ENCODE assay signal across 8 mouse cellular contexts in the genomic region with DNA sequence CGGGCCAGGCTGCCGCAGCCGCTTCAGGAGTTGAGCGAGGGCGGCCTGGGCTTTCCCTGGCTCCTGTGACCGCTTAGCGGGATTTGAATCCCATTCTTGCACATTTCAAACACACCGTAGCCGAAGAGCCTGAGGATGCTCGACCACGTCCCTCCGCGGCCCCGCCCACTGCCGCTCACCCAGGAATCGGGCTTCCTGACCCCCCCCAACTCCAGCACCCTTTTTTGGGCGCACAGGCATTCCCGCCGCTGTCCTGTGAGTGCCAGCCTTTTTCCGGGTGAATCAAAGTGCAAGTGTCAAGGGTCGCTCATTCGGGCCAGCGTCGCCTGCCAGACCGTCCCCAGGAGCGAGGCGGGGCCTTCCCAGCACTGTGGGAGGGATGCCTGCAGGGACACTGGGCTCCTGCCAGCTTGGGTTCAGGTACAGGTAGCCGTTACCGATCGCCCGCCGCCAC. TPM values are rescaled to one million over a fixed set of nuclear protein-coding genes. Genes with fewer than 3 reads are reported as not detected.
A peak's percentile ranks its signal among the peaks of the same experiment; 100 is the strongest.
DNase-seq lines count a peak whose midpoint lies in the region; ATAC-seq and TF ChIP-seq lines count a peak whose summit lies in the region.

No protein-coding gene starts in this region.

- peak overlapping the region; percentile 80 for H3K27ac ChIP-seq in brown adipose tissue, adult 24 weeks (replicated peaks; ENCODE audit: low read depth, low read length)
- peak overlapping the region; percentile 83 for H3K27ac ChIP-seq in forebrain, embryonic 13.5 days
- peak overlapping the region; percentile 87 for H3K27ac ChIP-seq in hindbrain, postnatal 0 days
- H3K27ac ChIP-seq in liver, embryonic 14.5 days: peak overlapping the region; percentile 3; the same call in 1 of the 2 replicates
- peak overlapping the region; percentile 76; the same call in 1 of the 2 replicates for H3K27ac ChIP-seq in neural tube, embryonic 12.5 days

- H3K9me3 ChIP-seq in forebrain, embryonic 13.5 days (replicated peaks): no peaks in the 10 kb centered on the region
- no peaks in the 10 kb centered on the region for H3K9me3 ChIP-seq in hindbrain, postnatal 0 days (ENCODE audit: low read length)
- no peaks in the 10 kb centered on the region for H3K9me3 ChIP-seq in liver, embryonic 14.5 days (ENCODE audit: control insufficient read depth, low read length)
- no peaks in the 10 kb centered on the region for H3K9me3 ChIP-seq in neural tube, embryonic 12.5 days

- H3K27me3 ChIP-seq in forebrain, embryonic 13.5 days: no peaks in the 10 kb centered on the region
- H3K27me3 ChIP-seq in hindbrain, postnatal 0 days (ENCODE audit: insufficient read depth, low read length): no peaks in the 10 kb centered on the region
- H3K27me3 ChIP-seq in liver, embryonic 14.5 days (ENCODE audit: control insufficient read depth, insufficient read depth, low read length): no peaks in the 10 kb centered on the region
- no peaks in the 10 kb centered on the region; the same call in 1 of the 2 replicates for H3K27me3 ChIP-seq in neural tube, embryonic 12.5 days (replicated peaks)

- peak overlapping the region; percentile 90 for H3K9ac ChIP-seq in forebrain, embryonic 13.5 days
- H3K9ac ChIP-seq in hindbrain, postnatal 0 days (replicated peaks; ENCODE audit: low read length): peak overlapping the region; percentile 95
- peak overlapping the region; percentile 86 for H3K9ac ChIP-seq in liver, embryonic 14.5 days (replicated peaks)
- H3K9ac ChIP-seq in neural tube, embryonic 12.5 days: peak overlapping the region; percentile 96

- H3K36me3 ChIP-seq in forebrain, embryonic 13.5 days (ENCODE audit: poor library complexity, severe bottlenecking): peaks cover 29% of the 10 kb centered on the region
- H3K36me3 ChIP-seq in hindbrain, postnatal 0 days (ENCODE audit: insufficient read depth, low read length): peaks cover 8% of the 10 kb centered on the region
- peaks cover 5% of the 10 kb centered on the region for H3K36me3 ChIP-seq in liver, embryonic 14.5 days (replicated peaks; ENCODE audit: control insufficient read depth, insufficient read depth, low read depth)
- H3K36me3 ChIP-seq in neural tube, embryonic 12.5 days: peaks cover 23% of the 10 kb centered on the region

- TF ChIP-seq CTCF in hindbrain, postnatal 0 days (IDR thresholded peaks at IDR 0.05; ENCODE audit: low read depth): no peak
- no peak for TF ChIP-seq CTCF in liver, embryonic 14.5 days (IDR thresholded peaks at IDR 0.05; ENCODE audit: low read depth)

- 0 out of 2 replicates have a peak, but pooled peaks have one; percentile 25 for ATAC-seq in forebrain, embryonic 13.5 days
- 0 out of 2 replicates have a peak, but pooled peaks have one; percentile 7 for ATAC-seq in hindbrain, postnatal 0 days
- peak; percentile 36 for ATAC-seq in liver, embryonic 14.5 days (ENCODE audit: insufficient read depth)
- ATAC-seq in neural tube, embryonic 12.5 days (ENCODE audit: low FRiP score, low read depth): peak; percentile 46

- 1% methylated on average over 32 of the region's 32 CpGs for whole genome bisulfite sequencing in forebrain, embryonic 13.5 days
- 0% methylated on average over 32 of the region's 32 CpGs for WGBS in hindbrain, postnatal 0 days
- WGBS in liver, embryonic 14.5 days (ENCODE audit: insufficient replicate concordance): 2% methylated on average over 30 of the region's 32 CpGs
- 1% methylated on average over 32 of the region's 32 CpGs for WGBS in neural tube, embryonic 12.5 days

- no peaks in the 10 kb centered on the region for H3K4me1 ChIP-seq in brown adipose tissue, adult 24 weeks (ENCODE audit: control insufficient read depth, insufficient read depth, insufficient read length, low read length)
- peaks cover 32% of the 10 kb centered on the region for H3K4me1 ChIP-seq in forebrain, embryonic 13.5 days
- peaks cover 11% of the 10 kb centered on the region; the same call in 1 of the 2 replicates for H3K4me1 ChIP-seq in hindbrain, postnatal 0 days (ENCODE audit: insufficient read depth, low read length)
- peaks cover 21 to 31% of the 10 kb centered on the region in 2 experiments for H3K4me1 ChIP-seq in liver, embryonic 14.5 days (replicated peaks; ENCODE audit: control insufficient read depth in 2 of 2, insufficient read depth in 2 of 2, low read length in 1 of 2)
- peaks cover 31% of the 10 kb centered on the region for H3K4me1 ChIP-seq in neural tube, embryonic 12.5 days

- H3K4me2 ChIP-seq in forebrain, embryonic 13.5 days: peak overlapping the region; percentile 96
- H3K4me2 ChIP-seq in hindbrain, postnatal 0 days (ENCODE audit: low read depth, low read length): peak overlapping the region; percentile 96
- H3K4me2 ChIP-seq in liver, embryonic 14.5 days (ENCODE audit: low read depth): peak overlapping the region; percentile 85
- peak overlapping the region; percentile 90 for H3K4me2 ChIP-seq in neural tube, embryonic 12.5 days (replicated peaks)

- DNase-seq in heart, adult 18-20 months: peak; percentile 67 to 75
- no peak for DNase-seq in heart, adult 8-10 months (ENCODE audit: low spot score)
- peak; percentile 49 for DNase-seq in hindbrain, postnatal 0 days (ENCODE audit: low spot score)
- no peak for DNase-seq in liver, embryonic 14.5 days (ENCODE audit: low read depth in 3 of 3, low spot score in 3 of 3)
- DNase-seq in yolk sac, embryonic 10.5 days (ENCODE audit: low spot score): peak; percentile 67

- TF ChIP-seq EP300 in liver, embryonic 14.5 days (IDR thresholded peaks at IDR 0.05; ENCODE audit: low read depth): no peak

- H3K4me3 ChIP-seq in brown adipose tissue, adult 24 weeks (ENCODE audit: insufficient read depth, low read depth, low read length): peak overlapping the region; percentile 69
- H3K4me3 ChIP-seq in forebrain, embryonic 13.5 days: peak overlapping the region; percentile 97
- H3K4me3 ChIP-seq in hindbrain, postnatal 0 days (ENCODE audit: low read length): peak overlapping the region; percentile 97
- peak overlapping the region; percentile 81 to 91 for H3K4me3 ChIP-seq in liver, embryonic 14.5 days (ENCODE audit: insufficient read depth in 1 of 2, low read depth in 2 of 2, low read length in 2 of 2)
- peak overlapping the region; percentile 98 for H3K4me3 ChIP-seq in neural tube, embryonic 12.5 days

RNA-seq across cellular contexts. Expression of gene Spata2, which starts 11.2 kb away (rescaled TPM):
- 10 to 100 TPM; 13.1 to 16.4 TPM for total RNA-seq in heart, adult 18-20 months (2021)
- total RNA-seq in heart, adult 8-10 months (2022): 10 to 100 TPM; 10.3 to 17.0 (median 15.9) TPM
- polyA plus RNA-seq in brown adipose tissue, adult 24 weeks (2012; ENCODE audit: insufficient read depth, insufficient read length, missing spikeins): 10.3 and 11.5 TPM in 2 replicates
- polyA plus RNA-seq in forebrain, embryonic 13.5 days (2015; fragmentation: Nextera tagmentation; extraction: Ambion mirVana): 21.3 and 24.4 TPM in 2 replicates
- total RNA-seq in hindbrain, postnatal 0 days (2014; rRNA removed): 41.3 and 45.6 TPM in 2 replicates
- polyA plus RNA-seq in hindbrain, postnatal 0 days (2015; fragmentation: Nextera tagmentation; extraction: Ambion mirVana): 27.6 and 29.4 TPM in 2 replicates
- 7.6 and 8.6 TPM in 2 replicates for polyA plus RNA-seq in liver, embryonic 14.5 days (2012; rRNA removed)
- 6.8 and 7.5 TPM in 2 replicates for polyA plus RNA-seq in liver, embryonic 14.5 days (2014; fragmentation: Nextera tagmentation; extraction: Ambion mirVana)
- 24.2 and 25.7 TPM in 2 replicates for polyA plus RNA-seq in neural tube, embryonic 12.5 days (2016; fragmentation: Nextera tagmentation; extraction: Ambion mirVana)

RNA-seq across cellular contexts. Expression of gene Rnf114, which starts 11.5 kb away (rescaled TPM):
- total RNA-seq in heart, adult 18-20 months (2021): 10 to 100 TPM; 72.0 to 72.3 TPM
- total RNA-seq in heart, adult 8-10 months (2022): 10 to 100 TPM; 66.2 to 82.2 (median 75.4) TPM
- 22.7 and 24.2 TPM in 2 replicates for polyA plus RNA-seq in brown adipose tissue, adult 24 weeks (2012; ENCODE audit: insufficient read depth, insufficient read length, missing spikeins)
- 134 and 147 TPM in 2 replicates for polyA plus RNA-seq in forebrain, embryonic 13.5 days (2015; fragmentation: Nextera tagmentation; extraction: Ambion mirVana)
- total RNA-seq in hindbrain, postnatal 0 days (2014; rRNA removed): 68.7 and 89.6 TPM in 2 replicates
- polyA plus RNA-seq in hindbrain, postnatal 0 days (2015; fragmentation: Nextera tagmentation; extraction: Ambion mirVana): 79.8 and 85.8 TPM in 2 replicates
- polyA plus RNA-seq in liver, embryonic 14.5 days (2012; rRNA removed): 21.7 and 23.9 TPM in 2 replicates
- polyA plus RNA-seq in liver, embryonic 14.5 days (2014; fragmentation: Nextera tagmentation; extraction: Ambion mirVana): 25.8 and 28.4 TPM in 2 replicates
- polyA plus RNA-seq in neural tube, embryonic 12.5 days (2016; fragmentation: Nextera tagmentation; extraction: Ambion mirVana): 130 and 134 TPM in 2 replicates

RNA-seq across cellular contexts. Expression of gene Snai1, which starts 34.1 kb away (rescaled TPM):
- total RNA-seq in heart, adult 18-20 months (2021): 1 to 10 TPM; 1.2 to 2.1 TPM
- 1 to 10 TPM; 1.2 to 2.2 (median 1.4) TPM for total RNA-seq in heart, adult 8-10 months (2022)
- polyA plus RNA-seq in brown adipose tissue, adult 24 weeks (2012; ENCODE audit: insufficient read depth, insufficient read length, missing spikeins): 1.6 TPM in 1 of 2 replicates, not detected in the other
- 1.9 and 2.7 TPM in 2 replicates for polyA plus RNA-seq in forebrain, embryonic 13.5 days (2015; fragmentation: Nextera tagmentation; extraction: Ambion mirVana)
- total RNA-seq in hindbrain, postnatal 0 days (2014; rRNA removed): 0.93 and 1.2 TPM in 2 replicates
- 3.6 and 4.3 TPM in 2 replicates for polyA plus RNA-seq in hindbrain, postnatal 0 days (2015; fragmentation: Nextera tagmentation; extraction: Ambion mirVana)
- polyA plus RNA-seq in liver, embryonic 14.5 days (2012; rRNA removed): 1.9 and 2.2 TPM in 2 replicates
- 1.1 and 2.0 TPM in 2 replicates for polyA plus RNA-seq in liver, embryonic 14.5 days (2014; fragmentation: Nextera tagmentation; extraction: Ambion mirVana)
- 21.7 and 23.2 TPM in 2 replicates for polyA plus RNA-seq in neural tube, embryonic 12.5 days (2016; fragmentation: Nextera tagmentation; extraction: Ambion mirVana)

Comparison
In these comparisons a context has a peak if more than half of its experiments do, and no peak if none do; other contexts are left out.
1. DNase-seq: peak in heart, adult 18-20 months (2 of 2), hindbrain, postnatal 0 days (single experiment) and yolk sac, embryonic 10.5 days (single experiment); none in heart, adult 8-10 months (single experiment) and liver, embryonic 14.5 days (0 of 3).
2. H3K27ac ChIP-seq: peak in every context shown above with its lines; median percentile 87 in hindbrain, postnatal 0 days; 83 in forebrain, embryonic 13.5 days; 80 in brown adipose tissue, adult 24 weeks; 76 in neural tube, embryonic 12.5 days; 3 in liver, embryonic 14.5 days.
3. Peak in every context shown above with its lines, with median percentiles within 50 percentile points of each other: H3K4me3 ChIP-seq, ATAC-seq, H3K4me2 ChIP-seq and H3K9ac ChIP-seq.